Mouse (Mus musculus) induced T-regulatory cell, adult 2 months (primary cell): ENCODE results near the gene Rsad2.
A peak's percentile ranks its signal among the peaks of the same experiment; 100 is the strongest.
"Not testable (repeated sequence)": the region's sequence is repeated elsewhere in the genome, so short reads cannot be mapped to it uniquely, and the experiment has no call there.

ENCODE experiments used
- DNase-seq: peaks from one replicate; pipeline ENCODE4 v3.0.0-alpha.2; 2012; ENCODE audit warnings: low read depth

Gene Rsad2

DNA sequence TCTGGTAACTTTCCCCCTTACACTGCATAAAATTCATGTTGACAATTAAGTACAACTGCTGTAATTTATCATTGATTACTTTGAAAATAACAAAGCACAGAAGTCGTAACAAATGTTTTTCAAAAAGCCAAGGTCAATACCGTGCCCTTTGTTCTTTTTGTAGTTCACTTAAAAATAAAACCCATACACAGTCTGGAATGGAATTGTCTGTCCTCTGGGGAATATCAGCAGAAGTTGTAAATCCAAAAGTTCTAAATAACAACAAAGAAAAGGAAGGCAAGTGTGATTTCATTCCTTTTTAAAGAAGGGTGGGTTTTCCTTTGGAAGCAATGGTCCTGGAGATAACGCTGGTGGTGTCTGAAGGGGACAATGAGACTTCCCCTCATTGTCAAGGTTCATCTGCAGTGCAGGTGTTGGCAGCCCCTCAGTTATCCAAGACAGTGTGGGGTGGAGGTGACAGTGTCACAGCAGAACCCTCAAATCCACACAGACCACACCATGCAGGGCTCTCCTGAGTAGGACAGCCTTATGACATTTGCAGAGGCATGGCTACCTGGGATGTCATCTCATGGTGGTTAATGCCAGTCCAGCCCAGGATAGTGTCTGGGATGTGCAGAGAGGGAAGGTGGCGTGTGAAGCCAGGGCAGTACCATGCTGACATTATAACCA lies 9.7 kb downstream of the Rsad2 start:
- DNase-seq, result no peak

DNA sequence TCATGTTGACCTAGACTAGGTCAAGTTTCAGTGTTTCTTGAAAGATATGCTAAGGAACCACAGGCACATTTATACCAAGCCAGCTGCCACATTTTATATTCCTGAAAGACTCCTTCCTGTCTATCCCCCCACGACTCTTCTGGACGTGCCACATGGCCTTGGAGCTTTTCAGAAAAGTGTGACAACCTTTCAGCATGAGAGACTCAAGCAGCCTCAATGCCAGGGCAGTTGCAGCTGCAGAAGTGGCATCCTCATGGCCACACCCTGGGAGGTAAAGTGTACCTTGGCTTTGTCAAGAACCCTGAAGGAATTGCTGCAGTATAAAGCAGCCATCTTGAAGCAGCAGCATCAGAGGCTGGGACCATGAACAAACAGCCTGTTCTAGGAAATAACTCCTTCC lies 11.7 kb downstream of the Rsad2 start:
- DNase-seq, result no peak

DNA sequence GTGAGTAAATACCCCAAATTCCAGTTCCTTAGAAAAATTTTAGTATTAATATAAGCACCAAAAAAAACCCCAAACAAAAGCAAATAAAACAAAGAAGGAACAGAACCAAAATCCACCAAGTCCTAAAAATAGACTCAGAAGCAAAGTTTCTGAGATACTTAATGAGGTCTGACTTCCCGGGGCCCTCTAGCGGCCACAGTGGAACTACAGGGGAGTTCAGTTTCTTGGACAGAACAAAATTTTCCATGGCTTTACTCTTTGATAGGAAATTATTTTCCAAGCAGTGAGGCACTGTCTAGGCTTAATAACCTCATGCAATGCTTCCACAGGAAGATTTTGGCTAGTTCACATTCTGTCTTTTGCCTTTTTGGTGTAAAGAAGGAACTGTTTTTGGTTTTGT lies 12.2 kb downstream of the Rsad2 start:
- peak; percentile 78 for DNase-seq

DNA sequence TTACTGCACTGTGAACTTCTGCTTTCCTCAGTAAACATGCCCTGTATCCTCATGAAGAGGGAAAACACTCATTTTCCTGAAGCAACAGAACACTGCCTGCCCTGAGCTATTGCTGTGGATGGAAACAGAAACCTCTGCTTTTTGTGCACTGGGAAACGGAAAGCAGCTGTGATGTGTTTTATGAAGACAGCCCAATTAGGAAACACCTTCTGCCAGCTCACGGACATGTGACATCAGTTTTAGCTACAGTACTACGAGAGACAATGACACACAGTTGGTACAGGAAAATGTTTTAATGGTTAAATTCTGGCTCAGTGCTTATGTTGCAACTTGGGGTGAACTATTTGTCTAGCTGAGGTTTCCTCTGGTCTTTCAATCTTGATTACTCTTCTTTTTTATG lies 16.9 kb downstream of the Rsad2 start:
- DNase-seq, result peak; percentile 24

DNA sequence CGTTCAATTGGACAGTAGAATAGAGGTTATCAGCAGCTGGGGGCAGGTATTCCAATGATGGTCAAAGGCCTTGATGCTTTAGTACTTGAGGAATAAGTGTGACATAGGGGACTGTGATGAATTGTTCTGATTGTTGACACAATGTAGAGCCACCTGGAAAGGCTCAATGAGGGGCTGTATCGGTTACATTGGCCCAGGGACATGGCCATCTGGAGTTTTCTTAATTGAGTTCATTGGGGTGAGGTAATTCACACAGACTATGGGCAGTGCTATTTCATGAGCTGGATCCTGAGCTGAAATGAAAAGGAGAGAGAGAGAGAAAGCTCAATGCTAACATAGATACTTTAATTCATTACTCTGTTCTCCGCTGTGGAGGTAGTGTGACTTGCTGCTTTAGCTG lies 18.3 kb downstream of the Rsad2 start:
- no peak for DNase-seq

DNA sequence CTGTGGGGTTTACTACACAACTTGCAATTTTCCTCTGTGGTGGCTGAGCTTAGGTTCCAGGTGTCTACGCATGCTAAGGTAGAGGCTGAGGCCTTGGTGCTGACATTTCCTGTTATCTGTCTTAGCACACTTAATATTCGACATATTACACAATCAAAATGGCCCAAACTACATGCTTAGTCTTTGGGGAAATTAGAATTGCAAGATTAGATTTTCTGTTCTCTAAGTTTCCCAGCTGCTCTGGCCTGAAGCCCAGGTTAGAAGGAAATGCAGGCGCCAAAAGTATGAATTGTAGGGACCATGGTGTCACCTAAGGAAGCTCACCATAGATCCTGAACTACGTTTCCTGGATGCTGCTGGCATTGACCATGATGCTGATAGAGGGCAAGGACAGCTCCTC lies 19.9 kb downstream of the Rsad2 start:
- DNase-seq, result no peak

DNA sequence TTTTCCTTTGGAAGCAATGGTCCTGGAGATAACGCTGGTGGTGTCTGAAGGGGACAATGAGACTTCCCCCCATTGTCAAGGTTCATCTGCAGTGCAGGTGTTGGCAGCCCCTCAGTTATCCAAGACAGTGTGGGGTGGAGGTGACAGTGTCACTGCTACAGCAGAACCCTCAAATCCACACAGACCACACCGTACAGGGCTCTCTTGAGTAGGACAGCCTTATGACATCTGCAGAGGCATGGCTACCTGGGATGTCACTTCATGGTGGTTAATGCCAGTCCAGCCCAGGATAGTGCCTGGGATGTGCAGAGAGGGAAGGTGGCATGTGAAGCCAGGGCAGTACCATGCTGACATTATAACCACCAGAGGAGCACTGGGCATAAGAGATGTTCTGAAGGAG lies 27.5 kb downstream of the Rsad2 start:
- not testable (repeated sequence) for DNase-seq

DNA sequence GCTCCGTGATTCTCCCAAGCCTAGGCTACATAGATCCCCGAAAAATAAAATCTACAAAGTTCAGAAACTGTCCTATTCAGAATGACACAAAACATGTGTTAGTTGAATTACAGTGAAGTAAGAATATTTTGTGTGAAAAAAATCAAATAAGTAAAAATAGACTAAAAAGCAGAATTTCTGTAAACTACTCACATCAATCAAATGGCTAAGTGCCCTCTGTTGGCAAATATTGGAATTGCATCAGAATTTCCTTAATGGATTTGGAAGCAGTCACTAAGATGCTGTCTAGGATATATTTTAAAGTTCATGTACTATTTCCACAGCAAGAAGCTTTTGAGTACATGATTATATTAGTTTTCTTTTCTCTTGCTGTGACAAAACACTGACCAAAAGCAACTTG lies 31.4 kb downstream of the Rsad2 start:
- DNase-seq, result peak; percentile 88

DNA sequence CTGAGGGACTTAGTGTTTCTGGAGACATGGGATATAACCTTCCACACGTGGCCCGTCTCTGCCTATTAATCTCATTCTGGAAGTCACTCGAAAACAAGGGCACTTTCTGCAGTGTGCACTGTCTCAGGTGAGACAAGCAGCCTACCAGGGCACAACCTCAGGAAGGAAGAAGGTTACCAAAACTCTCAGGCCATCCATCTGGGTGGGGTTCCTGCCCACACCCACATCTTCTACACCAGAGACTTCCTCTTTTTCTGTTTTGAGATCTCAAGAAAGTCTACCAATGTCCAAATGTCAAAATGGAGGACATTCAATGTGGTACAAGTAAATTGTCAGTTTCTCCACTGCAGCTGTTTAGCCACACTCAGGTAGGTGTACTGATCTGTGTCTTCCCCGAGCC lies 37.9 kb downstream of the Rsad2 start:
- DNase-seq, result peak; percentile 47

DNA sequence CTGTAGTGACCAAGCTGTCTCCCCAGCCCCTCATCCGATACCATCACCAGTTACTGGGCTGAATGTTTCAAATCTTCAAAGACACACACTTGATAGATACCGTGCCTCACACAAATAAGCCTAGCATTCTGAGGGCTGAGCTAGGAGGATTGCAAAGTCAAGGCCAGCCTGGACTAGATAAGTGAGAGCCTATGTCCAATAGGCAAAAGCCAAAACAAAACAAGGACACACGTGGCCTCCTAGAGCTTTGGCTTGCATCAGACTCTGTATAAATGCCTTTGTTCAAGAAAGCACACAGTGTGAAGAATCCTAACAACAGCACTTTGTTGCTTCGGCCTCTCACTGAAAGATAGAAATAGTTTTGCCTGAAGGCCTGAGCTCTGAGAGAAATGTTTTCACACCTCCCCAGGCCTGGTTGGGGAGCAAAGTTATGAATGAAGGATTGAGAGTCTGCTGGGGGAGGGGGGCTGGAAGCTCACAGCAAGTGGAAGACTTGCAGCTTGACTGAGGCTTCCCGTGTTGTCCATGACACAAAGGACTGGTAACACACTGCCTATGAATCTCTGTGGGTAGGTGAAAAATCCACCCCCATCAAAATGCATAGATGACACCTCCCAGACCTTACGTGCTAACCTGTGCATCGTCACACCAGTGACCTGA lies 39.5 kb downstream of the Rsad2 start:
- DNase-seq, result no peak

DNA sequence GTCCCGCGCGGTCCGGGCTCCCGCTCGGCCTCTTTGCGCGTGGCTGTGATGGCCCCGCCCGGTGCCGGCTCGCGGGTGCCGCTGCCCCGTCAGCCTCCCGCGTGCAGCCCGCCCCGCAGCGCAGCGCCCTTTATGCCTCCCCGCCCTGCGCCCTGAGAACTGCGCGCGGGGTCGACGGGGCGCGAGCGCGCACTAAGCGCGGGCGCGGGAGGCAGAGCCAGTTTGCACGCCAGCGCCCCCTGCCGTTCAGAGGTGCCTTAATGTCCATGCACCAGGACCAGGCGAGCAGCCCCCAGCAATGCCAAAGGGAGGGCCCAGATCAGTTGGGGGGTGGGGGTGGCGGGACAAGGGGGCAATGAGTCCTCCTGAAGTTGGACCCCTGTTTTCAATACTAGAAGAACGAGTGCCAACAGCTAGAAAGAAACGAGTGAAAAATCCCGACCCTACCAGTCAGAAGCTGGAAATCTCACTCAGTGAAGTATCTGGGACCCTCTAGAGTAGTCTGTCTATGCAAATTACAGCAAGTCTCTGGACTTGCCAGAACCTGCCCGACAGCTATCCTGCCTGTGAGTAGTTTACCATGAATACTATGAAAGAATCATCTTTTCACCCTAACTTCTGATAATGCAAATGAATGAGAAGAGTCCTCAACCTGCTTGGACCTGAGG lies 41.0 kb downstream of the Rsad2 start, which contains the start of gene Rnf144a:
Gene Rnf144a, minus strand, starts transcription at position 151 of the 668 bp plus-strand sequence.
- DNase-seq, result peak; percentile 92

DNA sequence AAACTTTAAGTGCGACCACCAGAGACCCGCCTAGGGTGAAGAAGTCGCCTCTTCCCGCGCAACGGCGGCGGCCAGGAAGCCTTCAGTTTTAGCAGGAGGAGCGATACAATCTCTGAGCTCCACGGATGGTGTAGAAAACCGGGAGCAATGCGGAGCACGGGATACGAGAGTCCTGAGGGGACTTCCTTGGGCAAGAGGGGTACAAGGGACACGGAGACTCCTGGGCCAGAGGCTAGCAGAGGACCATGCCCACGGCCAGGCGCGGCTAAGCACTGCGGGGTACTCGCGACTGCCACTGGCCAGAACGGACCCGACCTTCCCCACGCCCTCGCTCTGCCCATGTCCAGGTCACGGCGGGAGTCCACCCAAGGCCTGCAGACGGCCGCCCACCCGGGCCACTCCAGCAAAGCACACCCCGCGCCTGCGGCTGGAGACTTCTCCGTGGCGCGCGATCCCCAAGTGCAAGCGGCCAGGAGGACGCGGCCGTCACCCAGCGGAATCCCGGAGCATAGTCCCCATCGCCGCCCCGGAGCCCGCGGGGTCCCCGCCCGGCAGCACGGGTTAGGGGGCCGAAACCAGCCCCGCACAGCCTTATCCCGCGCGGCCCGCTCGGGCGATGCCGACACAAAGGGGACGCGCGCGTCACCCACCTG lies 41.7 kb downstream of the Rsad2 start:
- DNase-seq, result no peak

DNA sequence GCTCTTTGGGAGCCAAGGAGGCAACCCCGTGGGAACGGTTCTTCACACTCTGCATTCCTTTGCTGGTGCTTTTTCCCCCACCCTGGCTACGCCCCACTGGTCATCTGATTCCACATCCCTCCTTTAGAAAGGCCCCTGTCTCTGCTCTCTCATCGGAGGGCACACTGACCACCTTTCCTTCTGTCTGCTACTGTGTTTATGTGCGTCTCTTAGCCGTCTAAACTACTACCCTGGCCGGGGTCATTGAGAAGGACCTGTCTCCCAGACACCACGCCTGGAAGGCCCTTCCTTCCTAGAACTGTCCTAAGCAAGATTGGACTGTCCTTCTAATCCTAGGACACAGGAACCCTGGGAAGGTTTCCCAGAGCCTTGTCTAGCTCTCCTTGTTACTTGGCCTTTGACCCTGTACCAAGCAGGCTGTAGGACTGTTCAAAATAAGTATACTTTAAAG lies 42.3 kb downstream of the Rsad2 start:
- no peak for DNase-seq

DNA sequence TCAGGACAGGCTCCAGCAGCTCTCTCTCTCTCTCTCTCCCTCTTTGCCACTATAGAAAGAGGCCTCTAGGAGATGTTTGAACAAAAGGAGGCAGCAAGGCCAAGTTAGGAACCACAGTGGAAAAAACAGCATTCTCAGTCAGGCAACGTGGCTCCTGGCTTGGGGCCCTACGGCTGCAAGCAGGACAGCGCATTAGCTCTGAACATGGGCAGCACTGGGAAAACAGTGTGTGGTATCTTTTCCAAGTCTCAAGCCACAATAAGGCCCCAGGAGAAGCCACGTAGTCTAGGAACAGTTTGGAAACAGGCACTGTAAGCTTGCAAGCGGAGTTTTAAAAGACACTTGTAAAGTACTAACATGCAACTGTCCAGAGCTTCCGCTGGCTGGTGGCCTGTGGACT lies 43.5 kb downstream of the Rsad2 start:
- no peak for DNase-seq

DNA sequence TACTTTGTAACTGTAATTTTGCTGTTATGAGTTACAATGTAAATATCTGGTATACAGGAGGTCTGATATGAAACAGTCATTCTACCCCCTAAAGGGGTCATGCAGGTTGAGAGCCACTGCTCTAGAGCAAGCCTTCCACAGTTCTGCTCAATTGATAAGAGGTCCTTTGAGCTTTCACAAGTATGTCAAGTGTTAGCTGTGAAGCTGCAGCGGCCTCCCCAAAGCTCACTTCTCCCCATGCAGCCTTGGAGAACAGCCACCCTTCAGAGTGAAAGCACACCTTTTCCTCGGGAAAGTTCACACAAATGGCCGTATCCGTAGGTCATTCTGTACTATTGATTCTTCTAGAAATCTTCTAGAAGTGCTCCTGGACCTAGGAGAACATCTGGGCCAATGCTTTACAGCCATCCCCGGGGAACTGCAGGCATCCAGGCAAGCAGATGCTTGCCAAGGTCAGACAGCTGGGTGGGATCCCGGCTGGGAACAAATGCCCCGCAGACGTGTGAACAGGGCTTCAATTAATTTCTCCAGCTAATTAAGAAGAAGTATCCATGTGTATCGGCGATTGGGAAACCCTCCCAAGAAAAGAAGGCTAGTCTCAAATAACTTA lies 44.3 kb downstream of the Rsad2 start:
- no peak for DNase-seq

DNA sequence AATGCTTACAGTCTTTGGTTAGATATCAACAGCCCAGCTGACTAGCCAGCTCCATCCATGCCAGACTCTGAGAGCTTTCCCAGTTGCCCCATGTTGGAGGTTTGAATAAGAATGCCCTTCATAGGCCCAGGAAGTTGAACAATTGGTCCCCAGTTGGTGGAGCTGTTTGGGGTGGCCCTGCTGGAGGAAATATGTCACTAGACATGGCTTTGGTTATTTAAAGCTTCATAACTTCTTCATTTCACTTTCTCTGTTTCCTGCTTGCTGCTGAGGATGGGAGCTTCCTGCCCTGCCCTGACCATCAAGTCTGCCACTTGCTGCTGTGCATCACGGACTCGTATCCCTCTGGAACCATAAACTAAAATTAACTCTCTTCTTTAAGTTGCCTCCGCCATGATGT lies 45.8 kb downstream of the Rsad2 start:
- no peak for DNase-seq

DNA sequence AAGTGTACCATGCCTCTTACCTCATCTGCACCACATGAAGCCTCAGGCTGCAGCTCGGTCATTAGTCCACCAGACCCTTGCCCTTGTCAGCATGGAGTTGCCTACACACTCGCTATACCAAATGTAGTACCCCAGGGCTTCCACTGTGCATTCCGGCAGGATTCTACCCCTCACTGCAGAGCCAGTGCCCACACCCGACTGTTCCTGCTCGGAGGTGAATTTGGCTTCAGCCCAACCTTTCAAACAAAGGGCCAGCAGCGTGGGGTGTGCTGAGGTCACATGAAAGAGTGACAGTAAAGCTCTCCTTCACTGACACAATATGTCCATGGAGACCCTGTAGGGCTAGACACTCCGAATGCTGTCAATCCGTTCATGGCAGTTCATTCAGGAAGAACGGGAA lies 47.5 kb downstream of the Rsad2 start:
- DNase-seq, result no peak

DNA sequence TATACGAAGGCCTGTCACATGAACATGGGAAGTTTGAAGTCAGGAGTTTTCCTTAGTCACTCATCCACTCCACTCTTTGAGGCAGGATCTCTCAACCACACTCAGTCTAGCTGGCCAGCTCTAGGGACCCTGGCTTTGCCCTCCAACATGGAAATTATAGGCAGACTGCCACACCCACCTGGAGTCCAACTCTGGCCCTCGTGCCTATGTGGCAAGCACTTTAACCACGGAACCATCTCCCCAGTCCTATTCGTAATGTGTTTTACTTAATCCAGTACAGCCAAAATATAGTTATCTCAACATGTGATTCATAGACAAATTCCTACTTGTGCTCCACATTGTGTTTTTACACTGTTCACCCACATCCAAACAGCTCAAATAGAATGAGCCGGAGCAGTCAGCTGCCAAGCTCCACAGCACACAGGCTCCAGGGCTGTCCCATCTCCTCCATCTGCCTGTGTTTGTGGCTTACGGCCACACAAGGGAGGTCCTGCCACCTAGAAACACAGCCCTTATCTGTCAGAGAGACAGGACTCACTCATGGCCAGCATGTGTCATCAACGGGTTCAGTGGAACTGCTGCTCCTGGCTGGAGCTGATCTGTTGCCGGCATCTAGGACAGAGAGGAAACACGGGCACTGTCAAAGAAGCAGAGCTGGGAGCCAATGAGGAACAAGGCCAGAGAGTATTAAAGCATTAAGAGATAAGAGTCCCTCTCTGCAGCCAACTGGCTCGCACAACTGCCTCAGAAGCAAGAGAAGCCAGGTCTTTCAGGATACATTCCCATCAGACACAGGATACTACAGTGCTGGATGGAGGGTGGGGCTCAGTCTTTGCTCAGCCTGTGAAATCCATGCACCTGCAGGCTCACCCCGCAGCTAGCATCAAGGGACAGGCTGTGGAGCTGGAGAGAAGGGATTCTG lies 51.2 kb downstream of the Rsad2 start:
- DNase-seq, result no peak

DNA sequence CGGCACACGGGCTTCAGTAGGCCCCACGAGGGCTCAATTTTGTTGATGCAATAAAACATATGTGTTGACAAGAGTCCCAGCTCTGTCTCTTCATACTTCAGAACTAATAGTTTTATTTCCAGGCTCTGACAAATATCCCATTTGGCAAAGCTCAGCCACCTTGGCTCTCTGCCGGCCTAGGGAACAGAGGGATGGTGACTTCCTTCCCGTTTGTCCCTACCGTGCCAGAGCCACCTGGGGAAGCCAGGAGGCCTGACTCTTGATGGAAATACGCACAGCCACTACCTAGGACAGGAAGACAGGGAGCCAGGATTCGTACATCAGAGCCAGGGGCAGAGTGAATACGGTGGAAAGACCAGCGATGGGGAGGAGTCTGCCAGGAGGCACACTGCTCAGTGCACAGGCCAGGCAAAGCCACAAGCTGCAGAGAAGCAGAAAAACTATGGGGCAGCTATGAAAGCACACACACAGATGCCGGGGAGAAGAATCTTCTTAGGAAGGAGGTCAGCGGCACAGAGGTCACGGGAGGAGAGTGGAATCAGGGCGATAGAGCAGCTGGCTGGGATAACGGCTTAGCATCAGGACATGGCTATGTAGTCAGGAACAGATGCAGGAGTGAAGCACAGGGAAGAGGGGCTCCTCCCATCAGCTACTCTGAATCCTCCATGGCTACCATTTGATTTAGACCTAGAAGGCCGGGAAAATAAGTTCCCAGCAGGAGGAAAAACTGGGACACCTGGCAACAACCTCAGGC lies 52.7 kb downstream of the Rsad2 start:
- DNase-seq, result no peak

DNA sequence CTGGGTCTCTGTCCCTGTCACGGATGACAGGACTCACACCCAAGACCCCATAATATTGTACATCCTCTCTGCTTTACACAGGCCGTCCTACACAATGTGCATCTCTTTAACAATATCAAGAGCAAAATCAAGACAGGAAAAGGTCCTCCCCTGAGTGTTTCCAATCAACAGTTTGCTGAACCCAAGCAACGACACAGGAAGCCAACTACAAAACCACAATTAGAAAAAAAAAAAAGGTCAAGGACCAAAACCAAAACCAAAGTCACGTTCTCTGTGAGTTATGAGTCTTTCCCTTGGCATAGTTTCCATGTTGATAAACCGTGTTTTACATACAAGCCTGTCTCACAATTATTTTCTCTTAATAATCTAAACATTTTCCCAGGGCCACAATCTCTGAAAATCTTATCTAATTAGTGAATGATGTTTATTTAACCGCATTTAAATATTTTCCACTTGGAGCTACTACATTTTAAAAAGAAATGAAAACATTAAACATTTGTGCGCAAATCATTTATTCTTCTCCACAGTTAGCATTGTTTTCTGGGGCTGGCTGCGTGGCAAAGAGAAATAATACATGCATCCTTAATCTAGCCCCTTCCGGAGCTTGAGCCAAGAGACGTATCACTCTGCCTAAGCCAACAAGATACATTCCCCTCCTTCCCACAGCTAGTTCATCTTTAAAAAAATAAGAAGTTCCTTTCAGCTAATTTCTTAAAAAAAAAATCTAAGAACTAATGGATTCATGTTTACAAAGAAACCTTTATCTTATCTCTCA lies 54.4 kb downstream of the Rsad2 start:
- peak; percentile 88 for DNase-seq
